Mouse (Mus musculus) hindbrain, embryonic 12.5 days (tissue): ENCODE results near the gene Tgm4. TPM values are rescaled to one million over a fixed set of nuclear protein-coding genes. Genes with fewer than 3 reads are reported as not detected.

Experiments used
- ATAC-seq: fragments of 200-750 bp; cut with Nextera tagmentation; 2 replicates; pipeline ENCODE4 v1.8.0; 2017; ENCODE audit warnings: moderate TSS enrichment; ENCODE audit not compliant: low FRiP score
- H3K27ac ChIP-seq: fragments of 300-500 bp; sonication (generic); 2 replicates; pipeline ENCODE4 v1.5.1; 2016; ENCODE audit warnings: mild to moderate bottlenecking
- H3K27me3 ChIP-seq: fragments of 300-500 bp; sonication (generic); 2 replicates; pipeline ENCODE4 v1.6.1; 2016; ENCODE audit warnings: mild to moderate bottlenecking
- H3K36me3 ChIP-seq: fragments of 300-500 bp; sonication (generic); 2 replicates; pipeline ENCODE4 v1.6.1; 2016; ENCODE audit warnings: mild to moderate bottlenecking
- H3K4me1 ChIP-seq: fragments of 300-500 bp; sonication (generic); 2 replicates; pipeline ENCODE4 v1.6.1; 2016
- H3K4me2 ChIP-seq: fragments of 300-500 bp; sonication (generic); replicated peaks from 2 replicates; pipeline ENCODE4 v1.6.1; 2016; ENCODE audit warnings: mild to moderate bottlenecking
- H3K4me3 ChIP-seq: fragments of 300-500 bp; sonication (generic); 2 replicates; pipeline ENCODE4 v1.5.1; 2016; ENCODE audit warnings: mild to moderate bottlenecking
- H3K9ac ChIP-seq: fragments of 300-500 bp; sonication (generic); 2 replicates; pipeline ENCODE4 v1.6.1; 2016; ENCODE audit warnings: mild to moderate bottlenecking, moderate library complexity
- H3K9me3 ChIP-seq: fragments of 300-500 bp; sonication (generic); replicated peaks from 2 replicates; pipeline ENCODE4 v1.6.1; 2016; ENCODE audit warnings: mild to moderate bottlenecking
- WGBS: fragments of 180-500 bp; shearing (Covaris S2); methylation state at CpG from one replicate; pipeline ENCODE4 v1.1.7; 2016; 5-methylcytosine and 5-hydroxymethylcytosine counted together
- polyA plus RNA-seq: library from polyadenylated mRNA; unstranded; fragments of >200 nt; fragmentation: Nextera tagmentation; extraction: Ambion mirVana; gene quantifications from 2 replicates; pipeline ENCODE4 v1.2.1, GENCODE M21; 2016

Tgm4 gene
- 0.36 and 0.63 TPM in 2 replicates for polyA plus RNA-seq

GRCm38 (mm10) chr9:123034426-123034825, at the start of gene Tgm4:
TSS of gene Tgm4 (plus strand) at chr9:123034726.
- Histone ChIP-seq H3K9ac (no peak within 1 kb of the TSS), H3K36me3 (no peaks in the 10 kb centered on the region), H3K27ac (no peak within 1 kb of the TSS), H3K4me3 (no peak within 1 kb of the TSS), H3K4me1 (no peaks in the 10 kb centered on the region), H3K27me3 (0 out of 2 replicates have a peak, but pooled peaks cover 5% of the 10 kb centered on the region), H3K9me3 (no peaks in the 10 kb centered on the region), H3K4me2 (no peak within 1 kb of the TSS)
- ATAC-seq, result no peak
- WGBS, result 93% methylated on average over 4 of the region's 4 CpGs

- peaks cover 40% of the 10 kb centered on the region for H3K36me3 ChIP-seq
Measured at GRCm38 (mm10) chr9:122998406-122999192, 35.9 kb upstream of the Tgm4 start.

DNA sequence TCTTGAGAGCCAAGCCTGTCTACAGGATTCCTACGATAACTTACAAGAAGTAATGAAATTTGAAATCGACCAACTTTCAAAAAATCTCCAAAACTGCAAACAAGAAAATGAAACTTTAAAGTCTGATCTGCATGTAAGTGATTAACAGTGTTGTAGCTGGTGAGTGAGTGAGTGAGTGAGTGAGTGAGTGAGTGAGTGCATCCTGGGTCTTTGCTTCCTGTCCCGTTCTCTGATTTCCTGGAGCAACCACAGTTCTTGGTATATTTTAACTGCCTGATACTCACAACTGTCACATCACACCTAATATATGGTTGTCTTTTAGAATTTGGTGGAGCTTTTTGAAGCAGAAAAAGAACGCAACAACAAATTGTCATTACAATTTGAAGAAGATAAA, 35.3 kb upstream of the Tgm4 start:
- no peaks in the 10 kb centered on the region for H3K27me3 ChIP-seq
- H3K27ac ChIP-seq, result no peak overlapping the region
- no peak for ATAC-seq
- H3K4me3 ChIP-seq, result no peak overlapping the region
- H3K9me3 ChIP-seq, result no peaks in the 10 kb centered on the region
- H3K36me3 ChIP-seq, result peaks cover 44% of the 10 kb centered on the region
- H3K4me2 ChIP-seq, result no peak overlapping the region
- no peak overlapping the region for H3K9ac ChIP-seq
- 96% methylated on average over 4 of the region's 4 CpGs for WGBS
- no peaks in the 10 kb centered on the region for H3K4me1 ChIP-seq

More at GRCm38 (mm10) chr9:122998406-122999192, 35.9 kb upstream of the Tgm4 start:
- ATAC-seq, result no peak
- H3K4me2 ChIP-seq, result no peak overlapping the region
- no peaks in the 10 kb centered on the region for H3K4me1 ChIP-seq
- WGBS, result 95% methylated on average over 10 of the region's 10 CpGs
- H3K4me3 ChIP-seq, result no peak overlapping the region
- no peak overlapping the region for H3K27ac ChIP-seq
- H3K27me3 ChIP-seq, result no peaks in the 10 kb centered on the region
- H3K9me3 ChIP-seq, result no peaks in the 10 kb centered on the region
- no peak overlapping the region for H3K9ac ChIP-seq

DNA sequence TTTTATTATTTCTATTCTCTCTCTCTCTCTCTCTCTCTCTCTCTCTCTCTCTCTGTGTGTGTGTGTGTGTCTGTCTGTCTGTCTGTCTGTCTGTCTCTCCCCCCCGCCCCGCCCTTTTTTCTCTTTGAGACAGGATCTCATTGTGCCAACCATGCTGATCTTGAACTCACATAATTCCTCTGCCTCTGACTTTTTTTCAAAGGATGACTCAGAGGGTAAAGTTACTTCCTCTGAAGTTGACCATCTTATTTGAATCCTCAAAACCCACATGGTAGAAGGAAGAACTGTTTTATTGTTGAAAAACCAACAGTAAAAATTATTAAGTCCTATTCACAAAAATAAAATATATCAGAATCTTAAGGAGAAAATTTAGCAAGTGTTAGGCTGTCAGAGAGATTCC, 29.8 kb upstream of the Tgm4 start:
- no peak for ATAC-seq
- Histone ChIP-seq H3K9me3 (no peaks in the 10 kb centered on the region), H3K9ac (no peak overlapping the region), H3K4me1 (no peaks in the 10 kb centered on the region), H3K36me3 (peaks cover 59% of the 10 kb centered on the region), H3K27ac (no peak overlapping the region), H3K4me3 (no peak overlapping the region), H3K4me2 (no peak overlapping the region), H3K27me3 (no peaks in the 10 kb centered on the region)
- 92% methylated on average over 2 of the region's 2 CpGs for WGBS

GRCm38 (mm10) chr9:123006071-123006470, 28.5 kb upstream of the Tgm4 start:
- 90% methylated on average over 6 of the region's 6 CpGs for WGBS
- no peak for ATAC-seq

GRCm38 (mm10) chr9:123020995-123021631, 13.4 kb upstream of the Tgm4 start, which contains the start of gene Tmem42:
TSS of gene Tmem42 (plus strand) at chr9:123021326.
- ATAC-seq, result peak; percentile 95
- Histone ChIP-seq H3K9me3 (no peaks in the 10 kb centered on the region), H3K9ac (peak within 1 kb of the TSS; percentile 66), H3K27me3 (no peaks in the 10 kb centered on the region), H3K4me2 (peak within 1 kb of the TSS; percentile 66), H3K4me3 (peak within 1 kb of the TSS; percentile 75), H3K27ac (peak within 1 kb of the TSS; percentile 94), H3K36me3 (peaks cover 11% of the 10 kb centered on the region), H3K4me1 (peaks cover 8% of the 10 kb centered on the region)
- WGBS, result under 1% methylated on average over 48 of the region's 69 CpGs

More at GRCm38 (mm10) chr9:123006071-123006470, 28.5 kb upstream of the Tgm4 start:
- Histone ChIP-seq H3K4me2 (no peak overlapping the region), H3K9me3 (no peaks in the 10 kb centered on the region), H3K4me1 (no peaks in the 10 kb centered on the region), H3K4me3 (no peak overlapping the region), H3K9ac (no peak overlapping the region), H3K36me3 (peaks cover 65% of the 10 kb centered on the region), H3K27ac (no peak overlapping the region), H3K27me3 (no peaks in the 10 kb centered on the region)

- WGBS, result 39% methylated on average over 19 of the region's 24 CpGs
Measured at GRCm38 (mm10) chr9:123021636-123022379, 12.7 kb upstream of the Tgm4 start.

GRCm38 (mm10) chr9:123024201-123024600, 10.3 kb upstream of the Tgm4 start:
- Histone ChIP-seq H3K9ac (no peak overlapping the region), H3K4me3 (no peak overlapping the region), H3K27me3 (no peaks in the 10 kb centered on the region), H3K27ac (no peak overlapping the region), H3K36me3 (no peaks in the 10 kb centered on the region), H3K4me1 (peaks cover 9% of the 10 kb centered on the region), H3K4me2 (no peak overlapping the region), H3K9me3 (no peaks in the 10 kb centered on the region)
- no peak for ATAC-seq
- WGBS, result 82% methylated on average over 2 of the region's 2 CpGs

More at GRCm38 (mm10) chr9:123021636-123022379, 12.7 kb upstream of the Tgm4 start:
- H3K27ac ChIP-seq, result peak overlapping the region; percentile 94
- H3K36me3 ChIP-seq, result peaks cover 6% of the 10 kb centered on the region; the same call in 1 of the 2 replicates
- peak overlapping the region; percentile 66 for H3K4me2 ChIP-seq
- ATAC-seq, result peak; percentile 17
- H3K9ac ChIP-seq, result peak overlapping the region; percentile 66
- H3K27me3 ChIP-seq, result no peaks in the 10 kb centered on the region
- H3K9me3 ChIP-seq, result no peaks in the 10 kb centered on the region
- peak overlapping the region; percentile 75 for H3K4me3 ChIP-seq
- H3K4me1 ChIP-seq, result peaks cover 8% of the 10 kb centered on the region

DNA sequence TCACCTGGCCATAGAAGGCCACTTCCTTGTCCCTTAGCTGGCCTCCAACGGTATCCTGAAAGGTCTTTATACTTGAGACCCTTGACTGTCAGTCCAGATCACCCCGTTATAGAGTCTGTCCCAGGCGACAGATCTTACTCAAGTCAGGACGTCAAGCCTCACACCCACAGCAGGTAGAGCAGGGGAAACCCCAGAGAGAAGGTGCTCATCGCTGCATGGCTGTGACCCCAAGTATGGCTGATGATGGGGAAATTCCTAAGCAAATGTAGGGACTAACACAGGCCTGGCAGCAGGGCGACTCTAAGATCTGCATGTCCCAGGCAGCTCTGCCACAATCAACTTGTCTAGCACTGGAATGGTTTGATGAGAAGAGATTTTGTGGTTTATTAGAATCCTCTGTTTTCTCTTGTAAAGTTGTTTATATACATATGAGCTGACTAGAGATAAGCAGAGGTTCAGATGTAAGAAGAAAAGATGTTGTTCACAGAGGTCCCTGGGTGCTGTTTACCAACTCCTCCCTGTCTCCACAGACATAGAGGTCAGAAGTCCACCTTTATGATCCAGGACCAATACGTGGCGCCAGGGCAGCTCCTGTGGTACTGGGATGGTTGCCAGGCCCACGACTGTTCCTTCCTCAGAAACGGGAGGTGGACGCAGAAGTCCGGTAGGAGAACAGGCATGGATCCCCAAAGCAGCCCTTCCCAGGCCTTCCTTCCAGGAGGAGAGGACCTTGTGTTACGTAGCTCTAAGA, 2.9 kb upstream of the Tgm4 start:
- H3K4me1 ChIP-seq, result peaks cover 2% of the 10 kb centered on the region; the same call in 1 of the 2 replicates
- no peak overlapping the region for H3K4me3 ChIP-seq
- H3K9ac ChIP-seq, result no peak overlapping the region
- H3K27ac ChIP-seq, result no peak overlapping the region
- H3K27me3 ChIP-seq, result 0 out of 2 replicates have a peak, but pooled peaks cover 5% of the 10 kb centered on the region
- H3K9me3 ChIP-seq, result no peaks in the 10 kb centered on the region
- 82% methylated on average over 13 of the region's 13 CpGs for WGBS
- no peak overlapping the region for H3K4me2 ChIP-seq
- H3K36me3 ChIP-seq, result no peaks in the 10 kb centered on the region
- no peak for ATAC-seq

DNA sequence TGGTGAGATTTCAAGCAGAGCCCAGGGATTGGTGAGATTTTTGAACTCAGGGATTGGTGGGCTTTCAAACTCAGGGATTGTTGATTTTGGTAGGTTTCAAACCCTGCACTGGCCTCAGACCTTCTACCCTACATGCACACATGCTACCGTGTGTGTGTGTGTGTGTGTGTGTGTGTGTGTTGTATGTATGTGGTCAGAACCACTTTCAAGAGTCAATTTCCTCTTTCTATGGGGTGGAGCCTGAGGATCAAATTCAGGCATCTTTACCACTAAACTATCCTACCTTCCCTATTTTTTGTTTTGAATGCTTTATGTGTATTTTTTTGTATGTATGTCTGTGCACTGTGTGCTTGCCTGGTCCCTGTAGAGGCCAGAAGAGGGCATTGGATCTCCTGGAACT, 13.1 kb downstream of the Tgm4 start:
- 92% methylated on average over 1 of the region's 1 CpGs for WGBS
- Histone ChIP-seq H3K9me3 (no peaks in the 10 kb centered on the region), H3K27ac (no peak overlapping the region), H3K9ac (no peak overlapping the region), H3K27me3 (no peaks in the 10 kb centered on the region), H3K4me1 (no peaks in the 10 kb centered on the region), H3K4me2 (no peak overlapping the region), H3K4me3 (no peak overlapping the region), H3K36me3 (no peaks in the 10 kb centered on the region)
- no peak for ATAC-seq

- ATAC-seq, result no peak
- Histone ChIP-seq H3K27ac (no peak overlapping the region), H3K4me2 (no peak overlapping the region), H3K36me3 (no peaks in the 10 kb centered on the region), H3K4me3 (no peak overlapping the region), H3K9me3 (no peaks in the 10 kb centered on the region), H3K27me3 (no peaks in the 10 kb centered on the region), H3K9ac (no peak overlapping the region), H3K4me1 (no peaks in the 10 kb centered on the region)
Measured at GRCm38 (mm10) chr9:123058724-123059292, 24.3 kb downstream of the Tgm4 start.
